Mouse (Mus musculus) embryonic facial prominence, embryonic 11.5 days (tissue): ENCODE results near the gene Ikzf2. TPM values are rescaled to one million over a fixed set of nuclear protein-coding genes. Genes with fewer than 3 reads are reported as not detected.
A peak's percentile ranks its signal among the peaks of the same experiment; 100 is the strongest.

ENCODE experiments used
- ATAC-seq: fragments of 200-750 bp; cut with Nextera tagmentation; replicated peaks from 2 replicates; pipeline ENCODE4 v1.8.0; 2017; ENCODE audit warnings: low read depth; ENCODE audit not compliant: insufficient number of reproducible peaks, low FRiP score, low TSS enrichment
- DNase-seq: peaks from one replicate; pipeline ENCODE4 v3.0.0-alpha.2; 2015; ENCODE audit warnings: low spot score
- H3K27ac ChIP-seq: fragments of 300-500 bp; sonication (generic); replicated peaks from 2 replicates; pipeline ENCODE4 v1.5.1; 2014; ENCODE audit warnings: mild to moderate bottlenecking, low read depth, low read length, control low read depth
- H3K27me3 ChIP-seq: fragments of 300-500 bp; sonication (generic); 2 replicates; pipeline ENCODE4 v1.6.1; 2014; ENCODE audit warnings: mild to moderate bottlenecking, low read length, moderate library complexity, mixed read lengths; ENCODE audit not compliant: control insufficient read depth, insufficient read depth
- H3K36me3 ChIP-seq: fragments of 300-500 bp; sonication (generic); replicated peaks from 2 replicates; pipeline ENCODE4 v1.6.1; 2014; ENCODE audit warnings: low read depth, mild to moderate bottlenecking, low read length, moderate library complexity, mixed read lengths; ENCODE audit not compliant: control insufficient read depth, insufficient read depth
- H3K4me1 ChIP-seq: fragments of 300-500 bp; sonication (generic); 2 replicates; pipeline ENCODE4 v1.6.1; 2014; ENCODE audit warnings: low read length, mixed read lengths; ENCODE audit not compliant: control insufficient read depth, insufficient read depth
- H3K4me2 ChIP-seq: fragments of 300-500 bp; sonication (generic); 2 replicates; pipeline ENCODE4 v1.6.1; 2014; ENCODE audit warnings: low read depth, mild to moderate bottlenecking, control low read depth, low read length, moderate library complexity
- H3K4me3 ChIP-seq: fragments of 300-500 bp; sonication (generic); 2 replicates; pipeline ENCODE4 v1.5.1; 2014; ENCODE audit warnings: low read depth, low read length, control low read depth
- H3K9ac ChIP-seq: fragments of 300-500 bp; sonication (generic); replicated peaks from 2 replicates; pipeline ENCODE4 v1.6.1; 2014; ENCODE audit warnings: mild to moderate bottlenecking, control low read depth, low read length
- H3K9me3 ChIP-seq: fragments of 300-500 bp; sonication (generic); replicated peaks from 2 replicates; pipeline ENCODE4 v1.6.1; 2016; ENCODE audit warnings: mild to moderate bottlenecking, low read length, inconsistent platforms, mixed read lengths; ENCODE audit not compliant: control insufficient read depth
- WGBS: fragments of 180-500 bp; shearing (Covaris S2); extraction: QIAGEN DNeasy Blood & Tissue Kit; methylation state at CpG from one replicate; pipeline ENCODE4 v1.1.7; 2014; 5-methylcytosine and 5-hydroxymethylcytosine counted together
- polyA plus RNA-seq: library from polyadenylated mRNA; unstranded; fragments of >200 nt; fragmentation: Nextera tagmentation; extraction: Ambion mirVana; gene quantifications from 2 replicates; pipeline ENCODE4 v1.2.1, GENCODE M21; 2014

Gene Ikzf2
- polyA plus RNA-seq, 1 experiment from 2014 or later: 5.3 TPM

- H3K9ac ChIP-seq: no peak overlapping the region
- ATAC-seq (no peak), DNase-seq (no peak)
- H3K4me2 ChIP-seq: no peak overlapping the region
- H3K27me3 ChIP-seq: no peaks in the 10 kb centered on the region
- H3K9me3 ChIP-seq: no peaks in the 10 kb centered on the region
- no peaks in the 10 kb centered on the region for H3K4me1 ChIP-seq
- no peak overlapping the region for H3K27ac ChIP-seq
- H3K4me3 ChIP-seq: no peak overlapping the region
- no peaks in the 10 kb centered on the region for H3K36me3 ChIP-seq
- 76% methylated on average over 6 of the region's 6 CpGs for WGBS
These were observed 45.1 kb downstream of the Ikzf2 start for GRCm38 (mm10) chr1:69641986-69642385.

DNA sequence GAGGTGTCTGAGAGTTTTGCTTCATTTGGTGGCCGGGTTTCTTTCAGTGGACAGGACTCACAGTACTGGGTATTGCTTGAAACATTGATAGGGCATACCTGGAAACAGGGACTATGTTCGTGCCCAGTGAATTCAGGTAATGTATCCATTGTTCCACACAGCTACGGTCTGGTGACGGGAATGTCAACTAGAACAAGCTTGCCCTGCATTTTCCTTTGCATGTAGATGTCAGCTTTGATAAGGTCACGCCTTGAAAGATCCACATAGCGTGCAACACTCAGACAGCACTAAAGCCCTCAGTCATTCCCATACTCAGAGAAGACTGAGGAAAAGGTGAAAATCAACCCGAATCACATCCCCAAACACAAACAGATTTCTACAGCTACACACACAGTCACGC is 48.7 kb downstream of the Ikzf2 start:
- H3K4me1 ChIP-seq: no peaks in the 10 kb centered on the region
- no peak overlapping the region for H3K4me3 ChIP-seq
- H3K4me2 ChIP-seq: no peak overlapping the region
- H3K27me3 ChIP-seq: no peaks in the 10 kb centered on the region
- H3K9ac ChIP-seq: no peak overlapping the region
- no peak for ATAC-seq
- no peak overlapping the region for H3K27ac ChIP-seq
- WGBS: 70% methylated on average over 8 of the region's 8 CpGs
- no peak for DNase-seq
- H3K9me3 ChIP-seq: no peaks in the 10 kb centered on the region
- no peaks in the 10 kb centered on the region for H3K36me3 ChIP-seq

GRCm38 (mm10) chr1:69637907-69638306 is 49.1 kb downstream of the Ikzf2 start:
- 52% methylated on average over 3 of the region's 3 CpGs for whole genome bisulfite sequencing
- Histone ChIP-seq H3K4me3 (no peak overlapping the region), H3K9ac (no peak overlapping the region), H3K36me3 (no peaks in the 10 kb centered on the region), H3K27ac (no peak overlapping the region), H3K4me1 (no peaks in the 10 kb centered on the region), H3K27me3 (no peaks in the 10 kb centered on the region), H3K9me3 (no peaks in the 10 kb centered on the region), H3K4me2 (no peak overlapping the region)
- ATAC-seq: 0 out of 2 replicates have a peak, but pooled peaks have one; percentile 34
- peak; percentile 55 for DNase-seq

- Histone ChIP-seq H3K36me3 (no peaks in the 10 kb centered on the region), H3K9ac (no peak overlapping the region), H3K27ac (no peak overlapping the region), H3K27me3 (no peaks in the 10 kb centered on the region), H3K4me1 (no peaks in the 10 kb centered on the region), H3K9me3 (no peaks in the 10 kb centered on the region), H3K4me2 (no peak overlapping the region), H3K4me3 (no peak overlapping the region)
- WGBS: 94% methylated on average over 2 of the region's 2 CpGs
- ATAC-seq (no peak), DNase-seq (no peak)
These were observed 52.8 kb downstream of the Ikzf2 start for GRCm38 (mm10) chr1:69634259-69634658.

- no peaks in the 10 kb centered on the region for H3K9me3 ChIP-seq
- H3K4me3 ChIP-seq: no peak overlapping the region
- no peak overlapping the region for H3K4me2 ChIP-seq
- H3K36me3 ChIP-seq: no peaks in the 10 kb centered on the region
- DNase-seq (no peak), ATAC-seq (no peak)
- 69% methylated on average over 6 of the region's 6 CpGs for WGBS
- H3K27me3 ChIP-seq: no peaks in the 10 kb centered on the region
- no peaks in the 10 kb centered on the region for H3K4me1 ChIP-seq
- H3K27ac ChIP-seq: no peak overlapping the region
- no peak overlapping the region for H3K9ac ChIP-seq
These were observed 56.5 kb downstream of the Ikzf2 start for GRCm38 (mm10) chr1:69630508-69630907.

- no peak overlapping the region for H3K4me3 ChIP-seq
- no peak for ATAC-seq
- no peak overlapping the region for H3K4me2 ChIP-seq
- no peaks in the 10 kb centered on the region for H3K4me1 ChIP-seq
- no peak for DNase-seq
- H3K9me3 ChIP-seq: no peaks in the 10 kb centered on the region
- no peak overlapping the region for H3K9ac ChIP-seq
- no peaks in the 10 kb centered on the region for H3K36me3 ChIP-seq
- WGBS: 72% methylated on average over 8 of the region's 8 CpGs
- H3K27ac ChIP-seq: no peak overlapping the region
- no peaks in the 10 kb centered on the region for H3K27me3 ChIP-seq
These were observed 57.5 kb downstream of the Ikzf2 start for GRCm38 (mm10) chr1:69629513-69629912.

DNA sequence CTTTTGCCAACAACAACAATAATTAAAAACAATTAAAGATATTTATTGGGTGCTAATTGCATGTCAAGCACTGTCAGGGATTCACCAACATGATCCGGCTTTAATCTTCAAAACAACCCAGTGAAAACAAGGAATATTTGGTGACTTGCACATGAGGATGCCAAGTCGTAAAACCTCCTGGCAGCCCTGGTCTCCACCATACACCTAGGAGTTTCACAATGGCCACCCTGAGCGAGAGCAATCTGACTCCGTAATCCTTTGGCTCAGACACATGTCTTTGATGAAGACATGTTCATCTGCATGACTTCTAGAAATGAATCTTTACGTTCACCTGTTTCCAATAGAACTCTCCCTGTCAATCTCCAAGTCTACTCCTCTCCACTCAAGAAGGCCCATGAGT is 75.0 kb downstream of the Ikzf2 start:
- H3K36me3 ChIP-seq: no peaks in the 10 kb centered on the region
- DNase-seq (no peak), ATAC-seq (no peak)
- no peak overlapping the region for H3K4me2 ChIP-seq
- H3K9me3 ChIP-seq: no peaks in the 10 kb centered on the region
- H3K27ac ChIP-seq: no peak overlapping the region
- no peak overlapping the region for H3K9ac ChIP-seq
- H3K4me1 ChIP-seq: no peaks in the 10 kb centered on the region
- H3K4me3 ChIP-seq: no peak overlapping the region
- H3K27me3 ChIP-seq: no peaks in the 10 kb centered on the region
- WGBS: 88% methylated on average over 5 of the region's 5 CpGs

- no peaks in the 10 kb centered on the region for H3K9me3 ChIP-seq
- H3K27me3 ChIP-seq: no peaks in the 10 kb centered on the region
- no peak overlapping the region for H3K27ac ChIP-seq
- DNase-seq (no peak), ATAC-seq (no peak)
- H3K4me2 ChIP-seq: no peak overlapping the region
- H3K4me3 ChIP-seq: no peak overlapping the region
- no peaks in the 10 kb centered on the region for H3K4me1 ChIP-seq
- H3K9ac ChIP-seq: no peak overlapping the region
- 80% methylated on average over 4 of the region's 4 CpGs for WGBS
- H3K36me3 ChIP-seq: no peaks in the 10 kb centered on the region
These were observed 75.8 kb downstream of the Ikzf2 start for GRCm38 (mm10) chr1:69611204-69611725.
